In genomic region chr1:66863741-66864495, GRCm38 (mm10) we compare ENCODE assay signal across 8 mouse cellular contexts. TPM values are rescaled to one million over a fixed set of nuclear protein-coding genes. Genes with fewer than 3 reads are reported as not detected.
DNase-seq lines count a peak whose midpoint lies in the region; ATAC-seq and TF ChIP-seq lines count a peak whose summit lies in the region.

No protein-coding gene starts in this region.

- H3K9ac ChIP-seq in hindbrain, embryonic 13.5 days, result no peak overlapping the region
- peak overlapping the region; percentile 98 for H3K9ac ChIP-seq in liver, postnatal 0 days (replicated peaks)

- peaks cover 5% of the 10 kb centered on the region; the same call in 1 of the 2 replicates for H3K36me3 ChIP-seq in heart, embryonic 10.5 days
- H3K36me3 ChIP-seq in hindbrain, embryonic 13.5 days, result no peaks in the 10 kb centered on the region
- peaks cover 3% of the 10 kb centered on the region; the same call in 1 of the 2 replicates for H3K36me3 ChIP-seq in liver, postnatal 0 days (replicated peaks; ENCODE audit: insufficient read depth, low read length)

- TF ChIP-seq POLR2A in brain, embryonic 14.5 days (IDR thresholded peaks at IDR 0.05; ENCODE audit: borderline replicate concordance, extremely low read depth, insufficient read depth, insufficient read length, poor library complexity, severe bottlenecking), result no peak

- H3K27me3 ChIP-seq in heart, embryonic 10.5 days (ENCODE audit: insufficient read depth, poor library complexity, severe bottlenecking), result no peaks in the 10 kb centered on the region
- H3K27me3 ChIP-seq in hindbrain, embryonic 13.5 days, result 0 out of 2 replicates have a peak, but pooled peaks cover 2% of the 10 kb centered on the region
- no peaks in the 10 kb centered on the region for H3K27me3 ChIP-seq in liver, postnatal 0 days (ENCODE audit: insufficient read depth, low read length)

- DNase-seq in heart, embryonic 10.5 days (ENCODE audit: low spot score), result no peak
- DNase-seq in heart, postnatal 4 days, result no peak
- peak; percentile 2 for DNase-seq in brain, embryonic 14.5 days (ENCODE audit: low read depth)
- no peak for DNase-seq in liver, postnatal 0 days
- DNase-seq in cerebellum, adult 9-10 months, result no peak
- no peak for DNase-seq in adipocyte (ENCODE audit: low spot score)
- DNase-seq in left cerebral cortex, postnatal 14 days (ENCODE audit: low spot score in 2 of 2), result no peak

- TF ChIP-seq EP300 in liver, postnatal 0 days (IDR thresholded peaks at IDR 0.05; ENCODE audit: low read depth), result no peak

- no peak for TF ChIP-seq CTCF in brain, embryonic 14.5 days (IDR thresholded peaks at IDR 0.05; ENCODE audit: borderline replicate concordance, extremely low read depth, insufficient read depth, insufficient read length)
- no peak for TF ChIP-seq CTCF in liver, postnatal 0 days (IDR thresholded peaks at IDR 0.05; ENCODE audit: low read depth)

- 17% methylated on average over 9 of the region's 9 CpGs for WGBS in heart, embryonic 10.5 days
- 20% methylated on average over 9 of the region's 9 CpGs for WGBS in hindbrain, embryonic 13.5 days
- WGBS in liver, postnatal 0 days (ENCODE audit: insufficient replicate concordance), result 3% methylated on average over 9 of the region's 9 CpGs

- intact Hi-C loops in left cerebral cortex, postnatal 14 days (cut with DNase I), result no loop called here

- peak overlapping the region; percentile 79 for H3K4me2 ChIP-seq in hindbrain, embryonic 13.5 days
- H3K4me2 ChIP-seq in liver, postnatal 0 days (ENCODE audit: low read depth, low read length), result peak overlapping the region; percentile 77

- 0 out of 2 replicates have a peak, but pooled peaks cover 8% of the 10 kb centered on the region for H3K4me1 ChIP-seq in heart, embryonic 10.5 days
- H3K4me1 ChIP-seq in hindbrain, embryonic 13.5 days (replicated peaks), result peaks cover 6% of the 10 kb centered on the region
- peaks cover 5% of the 10 kb centered on the region; the same call in 1 of the 2 replicates for H3K4me1 ChIP-seq in liver, postnatal 0 days (ENCODE audit: insufficient read depth)

- no peak for ATAC-seq in hindbrain, embryonic 13.5 days (ENCODE audit: low FRiP score)
- no peak for ATAC-seq in liver, postnatal 0 days

- H3K9me3 ChIP-seq in heart, embryonic 10.5 days, result no peaks in the 10 kb centered on the region
- H3K9me3 ChIP-seq in hindbrain, embryonic 13.5 days, result peaks cover 3% of the 10 kb centered on the region; the same call in 1 of the 2 replicates
- no peaks in the 10 kb centered on the region for H3K9me3 ChIP-seq in liver, postnatal 0 days (ENCODE audit: low read length)

- H3K27ac ChIP-seq in heart, embryonic 10.5 days, result no peak overlapping the region
- no peak overlapping the region for H3K27ac ChIP-seq in hindbrain, embryonic 13.5 days
- H3K27ac ChIP-seq in liver, postnatal 0 days (ENCODE audit: low read depth), result peak overlapping the region; percentile 100

- H3K4me3 ChIP-seq in heart, embryonic 10.5 days, result peak overlapping the region; percentile 95
- H3K4me3 ChIP-seq in hindbrain, embryonic 13.5 days, result peak overlapping the region; percentile 82
- H3K4me3 ChIP-seq in liver, postnatal 0 days (ENCODE audit: low read depth, low read length), result peak overlapping the region; percentile 95

RNA-seq across cellular contexts. Expression of gene Acadl, which starts 0.8 kb away (rescaled TPM):
- polyA plus RNA-seq in heart, embryonic 10.5 days (2016; fragmentation: Nextera tagmentation; extraction: Ambion mirVana), result 124 and 196 TPM in 2 replicates
- 1,000 to 10,000 TPM; 1,242 to 1,246 TPM for total RNA-seq in heart, postnatal 4 days (2021)
- polyA plus RNA-seq in brain, embryonic 14.5 days (2012; rRNA removed), result 9.6 and 18.0 TPM in 2 replicates
- 55.9 and 65.3 TPM in 2 replicates for polyA plus RNA-seq in hindbrain, embryonic 13.5 days (2015; fragmentation: Nextera tagmentation; extraction: Ambion mirVana)
- polyA plus RNA-seq in liver, postnatal 0 days (2015; fragmentation: Nextera tagmentation; extraction: Ambion mirVana), result 380 and 392 TPM in 2 replicates
- 10 to 100 TPM; 27.1 to 33.1 TPM for total RNA-seq in left cerebral cortex, postnatal 14 days (2021)

RNA-seq across cellular contexts. Expression of gene Kansl1l, which starts 46.6 kb away (rescaled TPM):
- 7.1 and 10.2 TPM in 2 replicates for polyA plus RNA-seq in heart, embryonic 10.5 days (2016; fragmentation: Nextera tagmentation; extraction: Ambion mirVana)
- 10 to 100 TPM; 16.7 to 19.1 TPM for total RNA-seq in heart, postnatal 4 days (2021)
- 14.0 TPM in 2 replicates for polyA plus RNA-seq in brain, embryonic 14.5 days (2012; rRNA removed)
- 16.4 and 19.8 TPM in 2 replicates for polyA plus RNA-seq in hindbrain, embryonic 13.5 days (2015; fragmentation: Nextera tagmentation; extraction: Ambion mirVana)
- polyA plus RNA-seq in liver, postnatal 0 days (2015; fragmentation: Nextera tagmentation; extraction: Ambion mirVana), result 4.5 and 4.8 TPM in 2 replicates
- 10 to 100 TPM in 1 of 2 experiments, 1 to 10 TPM in 1; 9.6 to 10.2 TPM for total RNA-seq in left cerebral cortex, postnatal 14 days (2021)
